Mouse (Mus musculus) heart, embryonic 11.5 days (tissue): ENCODE results near the gene C2cd2. TPM values are rescaled to one million over a fixed set of nuclear protein-coding genes. Genes with fewer than 3 reads are reported as not detected.

Experiments used
- ATAC-seq: fragments of 200-750 bp; cut with Nextera tagmentation; replicated peaks from 2 replicates; pipeline ENCODE4 v1.8.0; 2017; ENCODE audit warnings: moderate library complexity; ENCODE audit not compliant: insufficient number of reproducible peaks, low FRiP score, low TSS enrichment
- H3K27ac ChIP-seq: fragments of 300-500 bp; sonication (generic); 2 replicates; pipeline ENCODE4 v1.5.1; 2014; ENCODE audit warnings: mild to moderate bottlenecking, low read depth, low read length
- H3K27me3 ChIP-seq: fragments of 300-500 bp; sonication (generic); 2 replicates; pipeline ENCODE4 v1.6.1; 2014; ENCODE audit warnings: mild to moderate bottlenecking, low read length, mixed read lengths; ENCODE audit not compliant: control insufficient read depth, insufficient read depth
- H3K36me3 ChIP-seq: fragments of 300-500 bp; sonication (generic); 2 replicates; pipeline ENCODE4 v1.6.1; 2014; ENCODE audit warnings: mild to moderate bottlenecking, low read length, moderate library complexity, mixed read lengths; ENCODE audit not compliant: control insufficient read depth, insufficient read depth
- H3K4me1 ChIP-seq: fragments of 300-500 bp; sonication (generic); 2 replicates; pipeline ENCODE4 v1.6.1; 2014; ENCODE audit warnings: low read length; ENCODE audit not compliant: control insufficient read depth, insufficient read depth
- H3K4me2 ChIP-seq: fragments of 300-500 bp; sonication (generic); 2 replicates; pipeline ENCODE4 v1.6.1; 2014; ENCODE audit warnings: mild to moderate bottlenecking, moderate library complexity
- H3K4me3 ChIP-seq: fragments of 300-500 bp; sonication (generic); 2 replicates; pipeline ENCODE4 v1.5.1; 2014; ENCODE audit warnings: low read depth, low read length
- H3K9ac ChIP-seq: fragments of 300-500 bp; sonication (generic); 2 replicates; pipeline ENCODE4 v1.6.1; 2014; ENCODE audit warnings: mild to moderate bottlenecking, low read depth, low read length, moderate library complexity
- H3K9me3 ChIP-seq: fragments of 300-500 bp; sonication (generic); replicated peaks from 2 replicates; pipeline ENCODE4 v1.6.1; 2016; ENCODE audit warnings: low read length; ENCODE audit not compliant: control insufficient read depth
- WGBS: fragments of 180-500 bp; shearing (Covaris S2); extraction: QIAGEN DNeasy Blood & Tissue Kit; methylation state at CpG from one replicate; pipeline ENCODE4 v1.1.7; 2014; ENCODE audit not compliant: insufficient replicate concordance; 5-methylcytosine and 5-hydroxymethylcytosine counted together
- polyA plus RNA-seq: library from polyadenylated mRNA; unstranded; fragments of >200 nt; fragmentation: Nextera tagmentation; extraction: Ambion mirVana; gene quantifications from 2 replicates; pipeline ENCODE4 v1.2.1, GENCODE M21; 2014

The C2cd2 gene
- polyA plus RNA-seq, 1 experiment from 2014 or later: 14.6 TPM

- Histone ChIP-seq H3K36me3 (no peaks in the 10 kb centered on the region), H3K9me3 (no peaks in the 10 kb centered on the region), H3K4me1 (peaks cover 20% of the 10 kb centered on the region), H3K9ac (no peak overlapping the region), H3K4me3 (no peak overlapping the region), H3K4me2 (no peak overlapping the region; the same call in 1 of the 2 replicates), H3K27ac (no peak overlapping the region), H3K27me3 (no peaks in the 10 kb centered on the region)
- WGBS: 88% methylated on average over 1 of the region's 1 CpGs
- no peak for ATAC-seq
These were observed 41.8 kb downstream of the C2cd2 start for GRCm38 (mm10) chr16:97920621-97921020.

DNA sequence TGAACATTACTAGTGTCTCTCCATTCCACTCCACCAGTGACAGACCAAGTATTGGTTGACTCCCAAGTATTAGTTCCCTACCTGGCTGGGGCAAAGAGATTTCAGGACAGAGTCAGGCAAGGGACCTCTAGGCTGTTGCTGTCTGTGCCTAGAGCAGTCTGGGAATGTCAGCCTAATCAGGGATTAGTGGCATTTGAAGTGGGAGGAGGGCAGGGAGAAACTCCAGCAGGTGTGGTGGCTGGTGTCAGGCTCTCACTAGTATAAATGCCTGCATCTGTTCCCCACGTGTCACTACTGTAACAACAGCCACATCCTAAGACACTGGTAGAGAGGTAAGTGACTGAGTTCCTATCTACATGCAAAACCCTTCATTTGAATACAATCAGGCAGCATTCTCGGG is 42.6 kb downstream of the C2cd2 start:
- Histone ChIP-seq H3K9me3 (no peaks in the 10 kb centered on the region), H3K4me1 (peaks cover 17% of the 10 kb centered on the region), H3K36me3 (no peaks in the 10 kb centered on the region), H3K4me2 (no peak overlapping the region), H3K4me3 (no peak overlapping the region), H3K9ac (no peak overlapping the region), H3K27me3 (no peaks in the 10 kb centered on the region), H3K27ac (no peak overlapping the region)
- no peak for ATAC-seq
- 22% methylated on average over 2 of the region's 2 CpGs for WGBS

- H3K9me3 ChIP-seq: no peaks in the 10 kb centered on the region
- no peak overlapping the region for H3K4me2 ChIP-seq
- no peak for ATAC-seq
- H3K4me3 ChIP-seq: no peak overlapping the region
- H3K4me1 ChIP-seq: no peaks in the 10 kb centered on the region
- H3K27ac ChIP-seq: no peak overlapping the region
- H3K9ac ChIP-seq: no peak overlapping the region
- H3K36me3 ChIP-seq: no peaks in the 10 kb centered on the region
- H3K27me3 ChIP-seq: no peaks in the 10 kb centered on the region
These were observed 49.5 kb downstream of the C2cd2 start for GRCm38 (mm10) chr16:97912873-97913272.

DNA sequence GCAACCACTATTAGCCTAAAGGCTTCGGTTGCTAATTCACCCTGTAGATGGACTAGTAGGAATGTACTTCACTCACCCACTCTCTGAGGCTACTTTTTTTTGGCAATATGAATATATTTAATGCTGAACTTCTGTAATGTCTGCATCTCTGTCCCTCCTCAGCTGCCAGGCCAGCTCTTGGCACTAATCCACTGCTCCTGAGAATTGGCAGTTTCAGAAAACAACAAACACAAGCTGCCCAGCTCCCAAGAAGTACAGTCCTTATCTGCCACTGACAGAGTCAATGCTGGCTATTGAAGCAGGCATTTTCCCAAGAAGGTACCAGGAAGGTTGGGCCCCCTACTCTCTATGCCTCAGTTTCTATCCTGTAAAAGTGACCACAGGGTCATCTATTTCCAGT is 53.0 kb downstream of the C2cd2 start:
- WGBS: 94% methylated on average over 1 of the region's 1 CpGs
- no peak for ATAC-seq
- no peaks in the 10 kb centered on the region for H3K36me3 ChIP-seq
- no peak overlapping the region for H3K27ac ChIP-seq
- no peak overlapping the region for H3K4me2 ChIP-seq
- no peaks in the 10 kb centered on the region for H3K9me3 ChIP-seq
- H3K27me3 ChIP-seq: no peaks in the 10 kb centered on the region
- no peak overlapping the region for H3K4me3 ChIP-seq
- H3K9ac ChIP-seq: no peak overlapping the region
- 0 out of 2 replicates have a peak, but pooled peaks cover 4% of the 10 kb centered on the region for H3K4me1 ChIP-seq

DNA sequence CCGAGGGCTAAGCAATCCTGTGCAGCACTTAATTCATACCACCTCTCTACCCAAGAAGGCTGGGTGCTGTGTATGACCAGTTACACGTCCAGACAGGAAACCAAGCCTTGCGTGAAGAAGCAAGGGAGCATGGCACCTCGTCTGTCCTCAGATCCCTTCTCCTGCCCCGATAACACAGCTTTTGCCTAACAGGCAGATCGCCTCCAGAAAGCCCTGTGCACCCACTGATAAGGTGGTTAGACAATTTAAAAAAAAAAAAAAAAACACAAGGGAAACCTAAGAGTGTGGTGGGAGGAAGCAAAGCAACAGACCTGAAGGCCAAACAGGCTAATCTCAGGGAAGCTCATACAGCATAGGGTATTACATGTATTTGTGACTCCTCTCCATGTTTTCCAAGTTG is 54.9 kb downstream of the C2cd2 start:
- no peak overlapping the region for H3K4me2 ChIP-seq
- H3K4me3 ChIP-seq: no peak overlapping the region
- 59% methylated on average over 6 of the region's 6 CpGs for WGBS
- no peaks in the 10 kb centered on the region for H3K27me3 ChIP-seq
- ATAC-seq: no peak
- no peak overlapping the region for H3K27ac ChIP-seq
- 0 out of 2 replicates have a peak, but pooled peaks cover 4% of the 10 kb centered on the region for H3K4me1 ChIP-seq
- no peaks in the 10 kb centered on the region for H3K36me3 ChIP-seq
- H3K9me3 ChIP-seq: no peaks in the 10 kb centered on the region
- H3K9ac ChIP-seq: no peak overlapping the region

GRCm38 (mm10) chr16:97906337-97906736 is 56.1 kb downstream of the C2cd2 start:
- Histone ChIP-seq H3K27ac (no peak overlapping the region), H3K4me2 (no peak overlapping the region)
- no peak for ATAC-seq

DNA sequence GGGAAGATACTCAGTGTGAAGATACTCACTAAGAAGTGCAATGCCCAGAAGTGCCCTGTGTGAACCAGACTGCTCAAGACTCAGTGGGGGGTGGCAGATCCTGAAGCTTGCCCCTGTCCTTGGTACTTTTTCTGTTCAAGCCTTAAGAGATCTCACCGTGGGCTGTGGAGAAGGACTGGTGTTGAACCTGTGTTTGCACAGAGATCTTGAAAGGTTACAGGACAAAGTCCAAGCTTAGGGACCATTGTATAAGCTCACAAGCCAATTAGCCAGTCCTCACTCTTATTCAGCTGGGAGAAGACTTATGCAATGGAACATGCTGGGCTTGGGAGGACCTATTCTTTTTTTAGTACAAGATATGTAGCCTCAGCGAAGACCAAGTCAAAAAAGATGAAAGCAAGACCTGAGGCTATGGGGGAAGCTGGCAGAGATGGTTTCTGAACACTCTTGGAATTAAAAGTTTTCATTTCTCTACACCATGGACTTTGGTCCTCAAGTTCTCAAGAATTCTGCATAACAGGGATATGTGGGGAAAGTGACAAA is 56.9 kb downstream of the C2cd2 start:
- Histone ChIP-seq H3K9me3 (no peaks in the 10 kb centered on the region), H3K27me3 (no peaks in the 10 kb centered on the region), H3K27ac (no peak overlapping the region), H3K4me3 (no peak overlapping the region), H3K36me3 (no peaks in the 10 kb centered on the region), H3K4me2 (no peak overlapping the region), H3K9ac (no peak overlapping the region), H3K4me1 (0 out of 2 replicates have a peak, but pooled peaks cover 4% of the 10 kb centered on the region)
- ATAC-seq: no peak
- WGBS: 58% methylated on average over 2 of the region's 2 CpGs

More at GRCm38 (mm10) chr16:97906337-97906736, 56.1 kb downstream of the C2cd2 start:
- H3K36me3 ChIP-seq: no peaks in the 10 kb centered on the region
- H3K4me1 ChIP-seq: 0 out of 2 replicates have a peak, but pooled peaks cover 4% of the 10 kb centered on the region
- no peaks in the 10 kb centered on the region for H3K9me3 ChIP-seq
- H3K9ac ChIP-seq: no peak overlapping the region
- H3K27me3 ChIP-seq: no peaks in the 10 kb centered on the region
- H3K4me3 ChIP-seq: no peak overlapping the region

DNA sequence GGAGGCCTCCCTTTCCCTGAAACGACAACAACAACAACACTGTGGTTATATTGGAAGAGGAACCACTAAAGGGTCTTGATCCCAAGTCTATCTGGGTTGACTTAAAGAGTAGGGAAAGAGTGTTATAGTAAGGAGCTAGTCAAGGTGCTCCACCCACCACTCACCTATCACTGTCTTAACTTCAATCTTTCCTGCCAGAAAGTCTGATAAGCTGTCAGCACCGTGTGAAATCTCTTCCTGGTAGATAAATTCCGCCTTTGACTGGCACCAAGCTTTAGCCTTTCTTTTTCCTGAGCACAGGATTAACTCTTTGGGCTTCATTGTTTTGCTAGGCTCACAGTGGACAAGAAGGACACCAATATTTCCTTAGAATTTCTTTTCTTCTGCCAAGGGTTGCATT is 58.4 kb downstream of the C2cd2 start:
- WGBS: 42% methylated on average over 3 of the region's 3 CpGs

DNA sequence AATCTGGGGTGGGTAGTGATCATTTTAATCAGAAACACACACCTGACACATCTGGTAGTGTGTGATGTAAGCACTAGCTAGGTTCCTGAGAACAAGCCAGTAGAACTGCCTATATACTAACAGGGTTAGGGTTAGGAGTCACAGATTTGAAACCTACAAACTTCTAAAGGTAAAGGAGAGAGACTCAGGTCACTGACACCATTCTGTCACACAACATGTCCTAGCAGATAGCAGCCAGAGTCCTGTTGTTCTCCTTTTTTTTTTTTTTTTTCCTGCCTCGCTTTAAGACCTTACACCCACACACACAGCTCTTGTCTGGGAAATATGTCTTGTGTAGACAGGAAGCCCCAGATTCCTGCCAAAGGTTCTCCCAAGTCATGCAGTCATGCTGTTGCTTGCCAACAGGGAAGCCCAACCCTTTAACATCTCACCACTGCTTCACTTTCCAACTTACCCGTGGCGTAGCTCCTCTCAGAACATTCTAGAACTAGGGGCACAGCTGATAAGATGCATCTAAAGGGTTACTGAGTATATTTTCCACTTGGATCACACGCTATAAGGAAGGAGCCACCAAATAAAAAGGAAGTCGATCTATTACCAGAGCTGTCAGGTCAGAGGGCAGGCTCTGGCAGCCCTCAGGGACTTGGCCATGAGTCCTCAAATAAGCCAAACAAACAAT is 64.9 kb downstream of the C2cd2 start:
- no peak; the same call in 1 of the 2 replicates for ATAC-seq

More for the DNA sequence above, 58.4 kb downstream of the C2cd2 start:
- no peaks in the 10 kb centered on the region for H3K9me3 ChIP-seq
- ATAC-seq: no peak
- no peak overlapping the region for H3K4me2 ChIP-seq
- no peak overlapping the region for H3K27ac ChIP-seq
- no peaks in the 10 kb centered on the region for H3K36me3 ChIP-seq
- no peak overlapping the region for H3K4me3 ChIP-seq
- H3K9ac ChIP-seq: no peak overlapping the region
- no peaks in the 10 kb centered on the region for H3K27me3 ChIP-seq
- 0 out of 2 replicates have a peak, but pooled peaks cover 4% of the 10 kb centered on the region for H3K4me1 ChIP-seq

More for the DNA sequence above, 64.9 kb downstream of the C2cd2 start:
- 60% methylated on average over 5 of the region's 5 CpGs for WGBS
- Histone ChIP-seq H3K9ac (no peak overlapping the region), H3K9me3 (no peaks in the 10 kb centered on the region), H3K27ac (no peak overlapping the region), H3K4me1 (peaks cover 8% of the 10 kb centered on the region), H3K36me3 (no peaks in the 10 kb centered on the region), H3K4me2 (no peak overlapping the region), H3K27me3 (no peaks in the 10 kb centered on the region), H3K4me3 (no peak overlapping the region)
